Mouse (Mus musculus) CD4-positive, CD25-positive, alpha-beta regulatory T cell, adult 4 months (primary cell): ENCODE measurements around the gene Tvp23b. TPM values are rescaled to one million over a fixed set of nuclear protein-coding genes. Genes with fewer than 3 reads are reported as not detected.

Experiments used
- ATAC-seq: one replicate; pipeline ENCODE4 v1.8.0; 2017
- polyA plus RNA-seq, 2 experiments: library from polyadenylated mRNA; unstranded; fragments of 100-300 nt; shearing (Covaris generic); gene quantifications; one replicate each; pipeline ENCODE4 v1.2.1; 2017

The Tvp23b gene
- polyA plus RNA-seq, 2 experiments from 2014 or later, result 57.6 to 61.6 TPM

GRCm38 (mm10) chr11:62945514-62945913, 66.3 kb downstream of the Tvp23b start:
- no peak for ATAC-seq

- ATAC-seq, result no peak
These were observed 70.3 kb downstream of the Tvp23b start for GRCm38 (mm10) chr11:62949548-62949947.

- ATAC-seq, result no peak
These were observed 71.8 kb downstream of the Tvp23b start, which contains the start of gene Cdrt4 for GRCm38 (mm10) chr11:62951012-62951411. Cdrt4 (plus strand) TSS chr11:62951193.

GRCm38 (mm10) chr11:62954766-62955165, 75.5 kb downstream of the Tvp23b start:
- ATAC-seq, result no peak

- ATAC-seq, result no peak
These were observed 75.9 kb downstream of the Tvp23b start for GRCm38 (mm10) chr11:62955186-62955585.

- no peak for ATAC-seq
These were observed 76.5 kb downstream of the Tvp23b start for GRCm38 (mm10) chr11:62955776-62956175.

- ATAC-seq, result no peak
These were observed 78.4 kb downstream of the Tvp23b start for GRCm38 (mm10) chr11:62957626-62958180.

GRCm38 (mm10) chr11:62963292-62963691, 84.0 kb downstream of the Tvp23b start:
- no peak for ATAC-seq

- no peak for ATAC-seq
These were observed 87.1 kb downstream of the Tvp23b start for GRCm38 (mm10) chr11:62966424-62966764.

Other genes with a start within 250 kb of the Tvp23b start
- gene Lrrc75a, start 230.9 kb upstream of the Tvp23b start, polyA plus RNA-seq, result 1 to 10 TPM; 1.9 to 4.6 TPM
- 10 to 100 TPM; 42.9 to 59.1 TPM for gene Mmgt2, start 230.8 kb upstream of the Tvp23b start, polyA plus RNA-seq
- gene Zfp287, start 147.6 kb upstream of the Tvp23b start, polyA plus RNA-seq, result 10 to 100 TPM; 16.9 to 20.4 TPM
- not detected for gene Gm10428, start 126.4 kb upstream of the Tvp23b start, polyA plus RNA-seq
- 1 to 10 TPM; 3.8 to 4.3 TPM for gene Zfp286, start 90.0 kb upstream of the Tvp23b start, polyA plus RNA-seq
- gene Trim16, start 59.2 kb upstream of the Tvp23b start, polyA plus RNA-seq, result 1 to 10 TPM; 2.5 to 4.3 TPM
- gene Fbxw10, start 32.4 kb upstream of the Tvp23b start, polyA plus RNA-seq, result 1 to 10 TPM; 8.4 to 9.6 TPM
- gene Cdrt4, start 71.7 kb downstream of the Tvp23b start, polyA plus RNA-seq, result not detected
- not detected for gene Tekt3, start 182.2 kb downstream of the Tvp23b start, polyA plus RNA-seq
- not detected for gene Pmp22, start 249.5 kb downstream of the Tvp23b start, polyA plus RNA-seq